Mouse (Mus musculus) midbrain, embryonic 14.5 days (tissue): ENCODE data around the gene Chst15. TPM values are rescaled to one million over a fixed set of nuclear protein-coding genes. Genes with fewer than 3 reads are reported as not detected.

Experiments
- ATAC-seq: fragments of 200-750 bp; cut with Nextera tagmentation; 2 replicates; pipeline ENCODE4 v1.8.0; 2017; ENCODE audit warnings: moderate number of reproducible peaks, moderate library complexity; ENCODE audit not compliant: low FRiP score, low TSS enrichment
- DNase-seq: peaks from one replicate; pipeline ENCODE4 v3.0.0-alpha.2; 2015
- H3K27ac ChIP-seq: fragments of 300-500 bp; sonication (generic); replicated peaks from 2 replicates; pipeline ENCODE4 v1.5.1; 2014; ENCODE audit warnings: mild to moderate bottlenecking, low read depth, low read length, moderate library complexity
- H3K27me3 ChIP-seq: fragments of 300-500 bp; sonication (generic); 2 replicates; pipeline ENCODE4 v1.6.1; 2014; ENCODE audit warnings: low read length, control low read depth, mixed read lengths; ENCODE audit not compliant: control insufficient read depth, insufficient read depth
- H3K36me3 ChIP-seq: fragments of 300-500 bp; sonication (generic); 2 replicates; pipeline ENCODE4 v1.6.1; 2014; ENCODE audit warnings: low read length, control low read depth; ENCODE audit not compliant: control insufficient read depth, insufficient read depth
- H3K4me1 ChIP-seq: fragments of 300-500 bp; sonication (generic); 2 replicates; pipeline ENCODE4 v1.6.1; 2014; ENCODE audit warnings: mild to moderate bottlenecking, antibody characterized with exemption, low read length, control low read depth; ENCODE audit not compliant: control insufficient read depth, insufficient read depth
- H3K4me2 ChIP-seq: fragments of 300-500 bp; sonication (generic); 2 replicates; pipeline ENCODE4 v1.6.1; 2014; ENCODE audit warnings: mild to moderate bottlenecking, low read length, moderate library complexity
- H3K4me3 ChIP-seq: fragments of 300-500 bp; sonication (generic); replicated peaks from 2 replicates; pipeline ENCODE4 v1.5.1; 2014; ENCODE audit warnings: low read depth, low read length
- H3K9ac ChIP-seq: fragments of 300-500 bp; sonication (generic); replicated peaks from 2 replicates; pipeline ENCODE4 v1.6.1; 2014; ENCODE audit warnings: mild to moderate bottlenecking, low read length, moderate library complexity
- H3K9me3 ChIP-seq: fragments of 300-500 bp; sonication (generic); 2 replicates; pipeline ENCODE4 v1.6.1; 2016; ENCODE audit warnings: low read length, control low read depth, mixed read lengths; ENCODE audit not compliant: control insufficient read depth
- WGBS: fragments of 180-500 bp; shearing (Covaris S2); extraction: QIAGEN DNeasy Blood & Tissue Kit; methylation state at CpG from one replicate; pipeline ENCODE4 v1.1.7; 2014; 5-methylcytosine and 5-hydroxymethylcytosine counted together
- polyA plus RNA-seq: library from polyadenylated mRNA; unstranded; fragments of >200 nt; fragmentation: Nextera tagmentation; extraction: Ambion mirVana; gene quantifications from 2 replicates; pipeline ENCODE4 v1.2.1, GENCODE M21; 2014

The Chst15 gene
- polyA plus RNA-seq, 1 experiment from 2014 or later = 17.8 TPM

DNA sequence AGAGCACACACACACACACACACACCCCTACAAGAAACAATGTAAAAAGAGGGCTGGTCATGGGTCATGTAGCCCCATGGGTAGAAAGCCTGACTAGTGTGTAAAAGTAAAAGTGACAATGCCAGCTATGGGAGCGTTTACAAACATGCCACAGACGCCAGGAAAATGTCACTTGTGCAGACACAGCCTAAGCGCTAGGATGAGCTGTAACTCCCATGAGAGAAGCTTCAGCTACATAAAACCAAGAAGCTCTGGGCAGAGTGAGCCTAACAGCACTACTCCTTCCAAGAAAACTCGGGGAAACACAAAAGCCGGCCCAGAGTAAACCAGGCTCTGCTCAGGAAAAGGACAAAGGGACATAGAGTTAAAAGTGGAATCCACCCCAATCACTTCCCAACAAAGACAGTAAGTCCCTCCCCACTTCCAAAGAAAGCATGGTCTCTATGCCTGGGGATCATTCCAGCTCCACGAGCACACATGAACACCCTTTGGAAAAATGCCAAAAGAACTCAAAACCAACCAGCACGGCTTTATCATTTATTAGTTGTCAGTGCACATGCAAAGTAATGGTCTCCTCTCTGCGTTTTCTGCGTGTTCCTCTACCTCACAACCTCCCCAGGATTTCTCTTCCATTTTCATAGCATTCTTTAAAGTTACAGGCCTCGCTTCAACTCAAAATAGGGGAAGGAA, 93.4 kb downstream of the Chst15 start:
- no peak overlapping the region for H3K9ac ChIP-seq
- no peaks in the 10 kb centered on the region for H3K27me3 ChIP-seq
- 49% methylated on average over 10 of the region's 10 CpGs for WGBS
- no peaks in the 10 kb centered on the region for H3K36me3 ChIP-seq
- H3K4me3 ChIP-seq = no peak overlapping the region
- H3K4me2 ChIP-seq = no peak overlapping the region
- DNase-seq = peak; percentile 47
- no peak for ATAC-seq
- H3K27ac ChIP-seq = no peak overlapping the region
- H3K9me3 ChIP-seq = no peaks in the 10 kb centered on the region
- H3K4me1 ChIP-seq = no peaks in the 10 kb centered on the region

DNA sequence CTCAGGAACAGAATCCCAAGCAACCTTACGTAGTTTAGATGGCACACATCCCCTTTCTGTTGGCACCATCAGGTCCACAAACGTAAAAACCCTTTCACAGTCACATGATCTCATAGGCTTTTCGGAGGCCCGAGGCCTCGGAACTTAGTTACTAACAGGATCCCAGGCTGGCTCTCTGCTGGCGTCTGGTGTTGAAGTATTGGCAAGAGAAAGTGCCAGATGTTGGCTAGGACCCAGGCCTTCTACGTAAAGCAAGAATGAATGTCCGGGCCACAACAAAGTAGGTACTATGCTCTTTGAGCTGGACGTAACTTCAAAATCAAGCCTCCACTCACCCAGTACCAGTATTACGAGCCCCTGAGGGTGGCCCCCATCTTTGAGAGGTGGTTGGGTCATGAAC, 103.0 kb downstream of the Chst15 start:
- H3K9ac ChIP-seq = no peak overlapping the region
- no peaks in the 10 kb centered on the region for H3K27me3 ChIP-seq
- H3K4me2 ChIP-seq = no peak overlapping the region
- DNase-seq (no peak), ATAC-seq (no peak)
- no peak overlapping the region for H3K4me3 ChIP-seq
- 78% methylated on average over 10 of the region's 10 CpGs for WGBS
- H3K36me3 ChIP-seq = no peaks in the 10 kb centered on the region
- H3K27ac ChIP-seq = no peak overlapping the region
- H3K4me1 ChIP-seq = peaks cover 10% of the 10 kb centered on the region; the same call in 1 of the 2 replicates
- no peaks in the 10 kb centered on the region for H3K9me3 ChIP-seq

- Histone ChIP-seq H3K36me3 (no peaks in the 10 kb centered on the region), H3K4me3 (no peak overlapping the region), H3K9me3 (no peaks in the 10 kb centered on the region), H3K4me2 (no peak overlapping the region), H3K27ac (no peak overlapping the region), H3K4me1 (peaks cover 10% of the 10 kb centered on the region; the same call in 1 of the 2 replicates), H3K27me3 (no peaks in the 10 kb centered on the region), H3K9ac (no peak overlapping the region)
- ATAC-seq = no peak
- DNase-seq = peak; percentile 90
- 7% methylated on average over 8 of the region's 8 CpGs for WGBS
These were observed 103.6 kb downstream of the Chst15 start for GRCm38 (mm10) chr7:132213460-132213859.

DNA sequence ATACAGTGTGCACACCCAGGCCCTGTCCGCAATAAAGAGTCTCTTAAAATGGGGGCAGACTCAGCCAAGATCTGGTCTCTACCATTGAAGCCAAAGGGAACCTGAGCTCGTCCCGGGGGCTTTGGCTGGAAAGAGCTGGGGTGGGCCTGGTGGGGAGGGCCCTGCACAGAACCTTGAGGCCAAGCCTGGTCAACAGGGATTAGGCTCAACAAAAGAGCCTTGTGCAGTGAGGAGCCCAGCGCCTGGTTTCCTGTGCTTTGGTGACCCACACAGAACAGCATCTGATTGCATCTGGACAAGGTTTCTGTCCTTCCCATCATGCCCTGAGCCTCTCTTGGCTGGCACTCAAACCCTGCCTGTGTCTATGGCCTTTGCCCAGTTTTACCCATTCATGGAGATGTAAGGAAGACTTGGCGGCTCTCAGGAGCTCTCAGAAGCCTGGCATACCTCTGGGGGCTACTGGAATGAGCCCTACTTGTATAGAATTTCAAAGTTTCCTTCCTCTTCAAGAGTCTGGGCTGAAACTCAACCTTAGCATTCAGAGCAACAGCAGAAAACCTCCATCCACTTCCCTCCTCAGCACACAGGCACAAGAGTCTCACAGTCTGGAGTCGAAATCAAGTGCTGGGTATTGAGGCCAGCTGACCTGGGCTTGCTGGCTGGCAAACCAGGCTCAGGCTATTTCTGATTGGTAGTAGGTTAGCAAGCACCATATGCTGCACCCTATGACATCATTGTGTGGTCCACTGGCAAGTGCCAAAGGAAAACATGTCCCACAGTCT, 104.9 kb downstream of the Chst15 start:
- DNase-seq (peak; percentile 39), ATAC-seq (no peak)
- Histone ChIP-seq H3K4me1 (peaks cover 10% of the 10 kb centered on the region; the same call in 1 of the 2 replicates), H3K27ac (no peak overlapping the region), H3K4me2 (no peak overlapping the region), H3K27me3 (no peaks in the 10 kb centered on the region), H3K9ac (no peak overlapping the region), H3K9me3 (no peaks in the 10 kb centered on the region), H3K4me3 (no peak overlapping the region), H3K36me3 (no peaks in the 10 kb centered on the region)
- WGBS = 76% methylated on average over 6 of the region's 6 CpGs

DNA sequence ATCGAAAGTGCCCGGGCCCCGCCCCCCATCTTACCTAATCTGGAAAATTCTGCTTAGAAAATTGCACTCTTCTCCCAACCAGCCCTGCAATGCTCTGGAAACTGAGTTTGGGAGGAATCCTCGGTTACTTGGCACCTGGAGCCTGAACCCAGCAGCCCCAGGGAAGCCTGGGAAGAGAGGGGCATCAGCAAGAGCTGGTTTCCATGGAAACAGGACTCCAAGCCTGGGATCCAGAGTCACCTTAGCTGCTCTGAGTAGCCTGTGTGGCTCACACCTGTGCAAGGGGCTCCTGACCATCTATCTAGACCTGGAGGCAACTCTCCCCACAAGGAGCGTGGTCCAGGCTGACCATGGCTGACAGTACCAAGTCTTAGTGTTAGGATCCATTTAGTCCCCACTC, 106.4 kb downstream of the Chst15 start:
- DNase-seq (peak; percentile 60), ATAC-seq (no peak)
- H3K9ac ChIP-seq = no peak overlapping the region
- H3K9me3 ChIP-seq = no peaks in the 10 kb centered on the region
- peaks cover 10% of the 10 kb centered on the region; the same call in 1 of the 2 replicates for H3K4me1 ChIP-seq
- no peak overlapping the region for H3K4me2 ChIP-seq
- H3K36me3 ChIP-seq = no peaks in the 10 kb centered on the region
- 82% methylated on average over 5 of the region's 5 CpGs for WGBS
- H3K27me3 ChIP-seq = no peaks in the 10 kb centered on the region
- no peak overlapping the region for H3K27ac ChIP-seq
- H3K4me3 ChIP-seq = no peak overlapping the region

- no peaks in the 10 kb centered on the region for H3K9me3 ChIP-seq
- H3K4me2 ChIP-seq = no peak overlapping the region
- no peak for DNase-seq
- no peak for ATAC-seq
- H3K27me3 ChIP-seq = no peaks in the 10 kb centered on the region
- H3K4me1 ChIP-seq = peaks cover 10% of the 10 kb centered on the region; the same call in 1 of the 2 replicates
- no peak overlapping the region for H3K27ac ChIP-seq
- no peak overlapping the region for H3K4me3 ChIP-seq
- H3K9ac ChIP-seq = no peak overlapping the region
- no peaks in the 10 kb centered on the region for H3K36me3 ChIP-seq
- 66% methylated on average over 9 of the region's 9 CpGs for WGBS
These were observed 107.9 kb downstream of the Chst15 start for GRCm38 (mm10) chr7:132208946-132209651.

DNA sequence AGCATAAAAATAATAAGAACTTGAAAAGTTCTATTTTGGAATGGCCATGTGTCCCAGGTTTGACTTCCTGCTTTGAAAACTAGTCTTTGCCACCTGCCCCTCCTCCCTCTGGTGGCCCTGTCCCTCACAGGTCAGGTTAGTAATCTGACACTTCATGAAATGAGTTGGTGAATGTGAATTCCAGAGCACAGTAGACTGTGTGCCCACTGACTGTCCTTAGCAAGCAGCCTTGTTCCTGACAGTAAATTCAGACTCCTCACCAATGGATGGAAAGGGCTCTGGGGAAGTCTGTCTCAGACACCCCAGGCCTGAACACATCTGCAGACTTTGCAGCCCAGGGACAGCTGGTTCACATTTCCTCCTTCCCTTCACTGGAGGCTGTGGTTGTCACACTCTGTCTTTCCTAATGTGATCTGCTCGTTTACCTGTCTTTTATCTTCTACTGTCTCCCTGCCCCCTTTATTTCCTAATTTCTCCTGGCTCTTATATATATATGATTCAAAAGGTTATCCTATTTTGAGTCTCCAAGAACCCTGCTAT, 112.9 kb downstream of the Chst15 start:
- ATAC-seq (no peak), DNase-seq (no peak)
- Histone ChIP-seq H3K27me3 (no peaks in the 10 kb centered on the region), H3K27ac (no peak overlapping the region), H3K9ac (no peak overlapping the region), H3K9me3 (no peaks in the 10 kb centered on the region), H3K36me3 (no peaks in the 10 kb centered on the region), H3K4me3 (no peak overlapping the region), H3K4me2 (no peak overlapping the region), H3K4me1 (0 out of 2 replicates have a peak, but pooled peaks cover 5% of the 10 kb centered on the region)
- 58% methylated on average over 1 of the region's 1 CpGs for WGBS

DNA sequence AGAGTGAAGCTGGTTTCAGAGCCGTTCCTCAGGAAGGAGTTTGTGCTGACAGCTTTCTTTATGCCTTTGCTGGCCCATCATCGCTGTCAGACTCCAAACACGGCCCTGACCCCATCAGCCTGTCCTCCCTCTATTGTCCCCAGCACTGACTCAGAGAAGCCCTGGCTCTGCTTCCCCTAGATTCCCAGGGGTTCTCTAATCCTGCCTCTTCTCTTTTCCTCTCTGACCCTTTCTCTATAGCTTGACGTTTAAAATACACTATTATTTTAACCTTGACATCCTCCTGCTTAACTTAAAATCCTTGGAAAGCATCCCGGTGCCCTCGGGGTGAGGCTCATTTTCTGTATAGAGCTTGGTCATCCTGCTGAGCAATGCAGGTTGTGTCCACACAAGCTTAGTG, 117.3 kb downstream of the Chst15 start:
- no peak for DNase-seq

More for the DNA sequence above, 117.3 kb downstream of the Chst15 start:
- Histone ChIP-seq H3K4me3 (no peak overlapping the region), H3K9ac (no peak overlapping the region), H3K27ac (no peak overlapping the region), H3K27me3 (no peaks in the 10 kb centered on the region), H3K9me3 (no peaks in the 10 kb centered on the region), H3K4me1 (0 out of 2 replicates have a peak, but pooled peaks cover 5% of the 10 kb centered on the region), H3K4me2 (no peak overlapping the region), H3K36me3 (no peaks in the 10 kb centered on the region)
- ATAC-seq = no peak
- WGBS = 22% methylated on average over 6 of the region's 6 CpGs
